Mouse (Mus musculus) limb, embryonic 14.5 days (tissue): Measurements from ENCODE around the gene Rab6a. TPM values are rescaled to one million over a fixed set of nuclear protein-coding genes. Genes with fewer than 3 reads are reported as not detected.

Source experiments
- ATAC-seq: fragments of 200-750 bp; cut with Nextera tagmentation; 2 replicates; pipeline ENCODE4 v1.8.0; 2017; ENCODE audit warnings: low read depth, moderate number of reproducible peaks, moderate TSS enrichment; ENCODE audit not compliant: low FRiP score
- DNase-seq: peaks from one replicate; pipeline ENCODE4 v3.0.0-alpha.2; 2015; ENCODE audit warnings: low spot score
- H3K27ac ChIP-seq: fragments of 300-500 bp; sonication (generic); replicated peaks from 2 replicates; pipeline ENCODE4 v1.5.1; 2014; ENCODE audit warnings: low read depth, mild to moderate bottlenecking, low read length, moderate library complexity, mixed read lengths
- H3K27me3 ChIP-seq: fragments of 300-500 bp; sonication (generic); 2 replicates; pipeline ENCODE4 v1.6.1; 2014; ENCODE audit warnings: low read length, mixed read lengths; ENCODE audit not compliant: control insufficient read depth, insufficient read depth
- H3K36me3 ChIP-seq: fragments of 300-500 bp; sonication (generic); 2 replicates; pipeline ENCODE4 v1.6.1; 2014; ENCODE audit warnings: mild to moderate bottlenecking, low read length, moderate library complexity, mixed read lengths; ENCODE audit not compliant: control insufficient read depth, insufficient read depth
- H3K4me1 ChIP-seq: fragments of 300-500 bp; sonication (generic); 2 replicates; pipeline ENCODE4 v1.6.1; 2014; ENCODE audit warnings: antibody characterized with exemption, low read length, mixed read lengths; ENCODE audit not compliant: control insufficient read depth, insufficient read depth
- H3K4me2 ChIP-seq: fragments of 300-500 bp; sonication (generic); replicated peaks from 2 replicates; pipeline ENCODE4 v1.6.1; 2014; ENCODE audit warnings: low read depth, mild to moderate bottlenecking, low read length, moderate library complexity; ENCODE audit not compliant: severe bottlenecking
- H3K4me3 ChIP-seq: fragments of 300-500 bp; sonication (generic); replicated peaks from 2 replicates; pipeline ENCODE4 v1.5.1; 2014; ENCODE audit warnings: low read length
- H3K9ac ChIP-seq: fragments of 300-500 bp; sonication (generic); 2 replicates; pipeline ENCODE4 v1.6.1; 2014; ENCODE audit warnings: mild to moderate bottlenecking, low read depth, low read length, moderate library complexity; ENCODE audit not compliant: severe bottlenecking
- H3K9me3 ChIP-seq: fragments of 300-500 bp; sonication (generic); 2 replicates; pipeline ENCODE4 v1.6.1; 2016; ENCODE audit warnings: low read length; ENCODE audit not compliant: control insufficient read depth
- POLR2A ChIP-seq: fragments of 200-500 bp; IDR thresholded peaks from 2 replicates; pipeline ENCODE4 v1.8.0; 2012; ENCODE audit warnings: inconsistent platforms, mild to moderate bottlenecking, moderate library complexity, borderline replicate concordance; ENCODE audit not compliant: insufficient read depth, insufficient read length; ENCODE audit errors: extremely low read depth
- WGBS: fragments of 180-500 bp; shearing (Covaris S2); extraction: QIAGEN DNeasy Blood & Tissue Kit; methylation state at CpG from one replicate; pipeline ENCODE4 v1.1.7; 2014; 5-methylcytosine and 5-hydroxymethylcytosine counted together
- polyA plus RNA-seq, 2 experiments: library from polyadenylated mRNA; depleted of rRNA in 1 of 2; stranded (reverse) in 1 of 2; unstranded in 1 of 2; fragments of >200 nt; fragmentation: Nextera tagmentation in 1 of 2; extraction: Ambion mirVana in 1 of 2; gene quantifications; 2 replicates each; pipeline versions ENCODE4 v1.2.1 to v1.2.3; 2012 to 2014

Gene Rab6a
- polyA plus RNA-seq, 2 experiments: 76.7 to 113 TPM

DNA sequence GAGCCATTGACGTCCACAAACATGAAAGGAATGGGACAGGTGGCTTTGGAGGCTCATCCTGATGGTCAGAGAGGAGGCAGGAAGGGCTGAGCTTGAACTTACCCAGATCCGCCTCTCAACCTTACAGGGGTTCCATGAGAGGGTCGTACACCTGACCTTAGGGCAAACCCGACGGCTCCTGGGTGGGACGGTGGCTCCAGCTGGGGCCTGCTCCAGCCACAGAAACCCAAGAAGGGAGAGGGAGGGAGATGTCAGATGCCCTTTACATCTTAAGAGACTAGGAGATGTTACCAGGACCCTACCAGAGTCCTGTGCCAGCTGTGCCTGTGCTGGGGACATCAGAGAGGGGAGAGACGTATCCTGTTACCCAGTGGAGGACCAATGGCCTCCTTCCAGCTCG lies 42.6 kb downstream of the Rab6a start:
- Histone ChIP-seq H3K9ac (no peak overlapping the region), H3K9me3 (no peaks in the 10 kb centered on the region), H3K27me3 (no peaks in the 10 kb centered on the region), H3K4me3 (no peak overlapping the region), H3K4me2 (no peak overlapping the region), H3K36me3 (no peaks in the 10 kb centered on the region; the same call in 1 of the 2 replicates), H3K27ac (no peak overlapping the region), H3K4me1 (no peaks in the 10 kb centered on the region)
- DNase-seq (no peak), ATAC-seq (no peak)
- no peak for TF ChIP-seq POLR2A
- 65% methylated on average over 8 of the region's 8 CpGs for WGBS

DNA sequence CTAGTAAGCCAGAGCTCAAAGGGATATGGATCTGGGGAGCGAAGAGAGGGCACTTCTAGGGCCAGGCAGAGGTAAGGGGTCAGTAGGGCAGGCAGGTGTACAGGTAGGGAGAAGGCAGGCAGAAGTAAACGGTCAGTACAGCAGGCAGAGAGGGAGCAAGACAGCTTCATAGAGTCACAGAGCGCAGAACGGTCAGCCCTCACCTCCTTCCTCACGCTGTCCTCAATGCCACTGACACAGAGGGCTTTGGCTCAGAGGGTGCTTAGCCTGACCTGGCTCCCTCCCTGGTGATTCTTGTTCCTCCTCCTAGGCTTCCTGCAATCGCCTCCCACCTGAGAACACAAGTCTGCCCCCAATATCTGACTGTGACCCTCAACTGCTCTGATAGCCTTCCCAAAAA lies 43.2 kb downstream of the Rab6a start:
- Histone ChIP-seq H3K9me3 (no peaks in the 10 kb centered on the region), H3K27ac (no peak overlapping the region), H3K27me3 (no peaks in the 10 kb centered on the region), H3K4me3 (no peak overlapping the region), H3K4me2 (no peak overlapping the region), H3K36me3 (no peaks in the 10 kb centered on the region; the same call in 1 of the 2 replicates), H3K4me1 (no peaks in the 10 kb centered on the region), H3K9ac (no peak overlapping the region)
- DNase-seq (no peak), ATAC-seq (no peak)
- WGBS: 74% methylated on average over 6 of the region's 6 CpGs
- TF ChIP-seq POLR2A: no peak

DNA sequence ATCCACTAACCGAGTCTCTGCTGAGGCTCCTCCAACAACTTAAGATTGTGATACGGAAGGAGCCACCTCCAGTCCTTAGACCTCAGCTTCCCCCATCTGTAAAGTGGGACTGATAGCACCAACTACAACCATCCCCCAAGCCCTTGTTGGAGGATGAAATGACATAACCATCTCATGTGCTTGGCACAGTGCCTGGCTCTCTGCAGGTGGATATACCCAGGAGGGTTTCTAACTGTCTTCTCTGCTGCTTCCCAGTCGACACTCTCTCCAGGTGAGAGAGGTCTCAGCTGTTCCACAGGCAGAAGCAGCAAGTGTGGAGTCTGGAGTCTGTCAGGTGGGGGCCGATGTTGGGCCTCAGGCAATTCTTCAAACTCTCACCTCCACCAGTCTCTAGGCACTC lies 43.8 kb downstream of the Rab6a start:
- H3K27ac ChIP-seq: no peak overlapping the region
- TF ChIP-seq POLR2A: no peak
- no peak overlapping the region for H3K9ac ChIP-seq
- no peaks in the 10 kb centered on the region for H3K27me3 ChIP-seq
- 70% methylated on average over 4 of the region's 4 CpGs for WGBS
- no peaks in the 10 kb centered on the region; the same call in 1 of the 2 replicates for H3K36me3 ChIP-seq
- no peak overlapping the region for H3K4me3 ChIP-seq
- no peaks in the 10 kb centered on the region for H3K9me3 ChIP-seq
- no peak for ATAC-seq
- no peak for DNase-seq
- H3K4me1 ChIP-seq: no peaks in the 10 kb centered on the region
- no peak overlapping the region for H3K4me2 ChIP-seq

DNA sequence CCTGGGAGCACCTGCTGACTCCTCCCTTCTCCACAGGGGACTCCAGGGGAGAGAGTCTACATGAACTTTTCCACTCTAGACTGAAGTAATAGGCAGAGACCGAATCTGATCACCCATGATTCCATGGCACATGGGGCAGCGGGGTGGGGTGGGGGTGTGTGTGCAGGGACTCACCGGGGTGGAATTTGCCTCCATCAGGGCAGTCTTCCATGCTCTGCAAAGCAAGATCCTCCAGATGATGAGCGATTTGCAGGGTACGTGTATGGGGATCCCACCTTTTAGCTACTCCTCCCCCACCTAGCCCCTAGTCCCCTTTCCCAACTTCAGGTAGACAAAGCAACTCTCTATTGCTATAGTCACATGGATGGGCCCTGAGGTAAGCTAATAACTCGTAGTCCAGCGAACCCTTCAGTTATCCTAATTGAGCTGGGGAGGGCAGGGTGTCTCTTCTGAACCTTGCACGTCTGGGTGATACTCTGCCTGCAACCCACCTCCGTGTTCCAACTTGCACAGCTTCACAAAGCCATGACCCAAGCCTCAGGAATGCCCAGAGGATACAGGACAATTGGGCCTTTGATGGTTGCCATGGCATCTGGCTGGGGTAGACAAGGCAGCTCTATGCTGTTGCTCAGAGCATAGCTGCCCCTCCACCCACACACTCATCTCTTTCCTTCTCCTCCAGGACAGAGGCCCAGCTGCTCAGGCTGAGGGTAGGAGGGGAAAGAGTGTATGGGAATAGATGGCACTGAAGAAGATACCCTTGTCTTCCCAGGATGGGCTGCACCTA lies 46.5 kb downstream of the Rab6a start:
- WGBS: 77% methylated on average over 9 of the region's 9 CpGs
- ATAC-seq: peak; percentile 40; the same call in 1 of the 2 replicates
- H3K4me3 ChIP-seq: no peak overlapping the region
- no peak for TF ChIP-seq POLR2A
- H3K4me1 ChIP-seq: peaks cover 3% of the 10 kb centered on the region; the same call in 1 of the 2 replicates
- no peaks in the 10 kb centered on the region for H3K36me3 ChIP-seq
- no peaks in the 10 kb centered on the region for H3K9me3 ChIP-seq
- no peaks in the 10 kb centered on the region for H3K27me3 ChIP-seq
- no peak for DNase-seq
- H3K4me2 ChIP-seq: no peak overlapping the region
- H3K27ac ChIP-seq: no peak overlapping the region
- no peak overlapping the region for H3K9ac ChIP-seq

DNA sequence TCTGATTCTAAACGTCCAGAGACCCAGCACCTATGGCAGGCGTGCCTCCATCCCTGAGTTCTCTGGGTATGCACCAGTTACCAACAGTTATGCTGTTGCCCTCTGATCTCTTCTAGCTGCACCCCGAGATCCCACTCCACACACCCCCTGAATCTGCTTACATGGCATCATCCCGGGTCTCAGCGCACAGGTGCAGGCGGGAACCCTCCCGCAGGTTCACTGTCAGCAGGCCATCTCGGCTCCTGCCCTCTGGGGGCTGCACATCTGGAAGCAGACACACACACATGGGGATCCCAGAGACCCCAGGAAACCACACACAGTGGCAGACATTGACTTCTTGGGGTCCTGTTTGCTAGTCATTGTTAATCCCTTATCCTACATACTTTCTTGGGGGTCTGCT lies 47.2 kb downstream of the Rab6a start:
- Histone ChIP-seq H3K27me3 (no peaks in the 10 kb centered on the region), H3K4me2 (no peak overlapping the region), H3K36me3 (no peaks in the 10 kb centered on the region), H3K4me3 (no peak overlapping the region), H3K9ac (no peak overlapping the region), H3K4me1 (peaks cover 3% of the 10 kb centered on the region; the same call in 1 of the 2 replicates), H3K9me3 (no peaks in the 10 kb centered on the region), H3K27ac (no peak overlapping the region)
- WGBS: 84% methylated on average over 8 of the region's 8 CpGs
- no peak for TF ChIP-seq POLR2A
- no peak for DNase-seq
- ATAC-seq: no peak

DNA sequence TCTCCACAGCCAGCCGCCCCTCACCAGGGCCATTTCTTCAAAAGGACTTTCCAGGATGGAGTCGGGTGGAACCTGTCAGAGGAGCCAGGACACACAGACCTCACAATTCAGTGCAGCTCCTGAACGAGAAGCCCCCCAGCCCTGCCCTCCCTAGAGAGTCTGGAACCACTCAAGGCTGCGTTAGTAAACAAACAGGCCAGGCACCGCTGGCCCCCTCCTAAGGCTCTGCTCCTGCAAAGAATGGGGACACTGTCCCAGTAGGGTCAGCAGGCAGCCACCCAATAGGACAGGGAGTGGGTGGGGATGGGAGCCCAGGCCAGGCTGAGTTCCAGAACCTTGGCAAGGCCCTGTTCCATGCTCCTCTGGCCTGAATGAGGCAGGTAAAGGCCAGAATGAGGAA lies 49.5 kb downstream of the Rab6a start:
- no peak for TF ChIP-seq POLR2A
- peaks cover 3% of the 10 kb centered on the region; the same call in 1 of the 2 replicates for H3K4me1 ChIP-seq
- DNase-seq (no peak), ATAC-seq (no peak)
- H3K9ac ChIP-seq: no peak overlapping the region
- no peaks in the 10 kb centered on the region for H3K9me3 ChIP-seq
- H3K27me3 ChIP-seq: no peaks in the 10 kb centered on the region
- no peak overlapping the region for H3K27ac ChIP-seq
- no peak overlapping the region for H3K4me2 ChIP-seq
- 38% methylated on average over 5 of the region's 5 CpGs for WGBS
- H3K4me3 ChIP-seq: no peak overlapping the region
- no peaks in the 10 kb centered on the region for H3K36me3 ChIP-seq
